Mouse (Mus musculus) retina, embryonic 14.5 days (tissue): ENCODE measurements around the gene Coil.
A peak's percentile ranks its signal among the peaks of the same experiment; 100 is the strongest.
"Not testable (repeated sequence)": the region's sequence is repeated elsewhere in the genome, so short reads cannot be mapped to it uniquely, and the experiment has no call there.

Source experiments
- DNase-seq: peaks from one replicate; pipeline ENCODE4 v3.0.0-alpha.2; 2015; ENCODE audit warnings: low spot score

Gene Coil

DNA sequence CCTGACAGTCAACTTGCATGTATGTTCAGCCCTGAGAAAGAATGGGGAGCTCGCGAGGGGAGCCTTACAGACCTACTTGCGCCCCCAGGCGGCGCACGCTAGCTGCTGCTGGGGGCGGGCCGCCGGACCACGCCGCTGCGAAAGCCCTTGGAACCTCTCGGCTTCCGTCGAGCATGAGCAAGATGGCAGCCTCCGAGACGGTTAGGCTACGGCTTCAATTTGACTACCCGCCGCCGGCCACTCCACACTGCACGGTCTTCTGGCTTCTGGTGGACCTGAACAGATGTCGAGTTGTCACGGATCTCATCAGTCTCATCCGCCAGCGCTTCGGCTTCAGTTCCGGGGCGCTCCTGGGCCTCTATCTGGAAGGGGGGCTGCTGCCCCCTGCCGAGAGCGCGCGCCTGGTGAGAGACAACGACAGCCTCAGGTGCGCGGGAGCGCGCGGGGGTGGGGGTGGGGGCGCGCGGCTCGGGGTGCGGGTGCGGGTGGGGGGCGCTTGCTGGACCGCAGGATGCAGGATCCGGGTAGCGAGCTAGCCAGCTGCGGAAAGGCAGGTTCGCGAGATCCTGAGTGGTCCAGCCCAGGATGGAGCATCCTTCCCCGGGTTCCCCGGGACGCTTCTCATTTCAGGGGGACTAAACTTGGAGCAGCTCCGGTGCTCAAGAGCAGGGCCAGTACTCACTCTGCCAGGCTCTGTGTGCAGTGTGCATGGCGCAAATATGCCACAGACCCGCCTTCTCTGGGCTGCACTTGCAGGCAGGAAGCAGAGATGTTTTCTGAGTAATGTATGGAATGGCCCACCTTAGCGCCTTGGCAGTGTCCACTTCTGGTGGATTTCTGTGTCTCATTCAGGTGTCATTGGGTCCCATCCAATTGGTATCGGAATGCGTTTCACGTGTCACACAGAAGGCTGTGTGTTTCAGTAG, 4.0 kb downstream of the Coil start:
- peak; percentile 93 for DNase-seq

DNA sequence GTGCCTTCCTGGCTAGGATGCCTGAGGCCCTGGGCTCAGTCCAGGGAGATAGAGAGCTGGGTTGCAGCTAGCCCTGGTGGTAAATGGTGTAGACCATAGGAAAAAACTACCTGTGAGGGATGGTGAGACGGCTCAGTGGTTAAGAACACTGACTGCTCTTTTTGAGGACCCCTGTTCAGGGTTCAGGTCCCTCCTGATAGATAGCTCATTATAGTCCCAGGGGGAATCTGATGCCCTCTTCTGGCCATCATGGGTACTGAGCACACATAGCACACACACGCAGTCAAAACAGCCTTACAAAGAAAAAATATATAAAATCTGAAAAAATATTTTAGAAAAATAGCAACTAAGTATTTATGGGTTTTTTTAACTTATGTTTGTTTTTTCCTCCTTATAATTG, 6.3 kb downstream of the Coil start:
- DNase-seq = peak; percentile 26

DNA sequence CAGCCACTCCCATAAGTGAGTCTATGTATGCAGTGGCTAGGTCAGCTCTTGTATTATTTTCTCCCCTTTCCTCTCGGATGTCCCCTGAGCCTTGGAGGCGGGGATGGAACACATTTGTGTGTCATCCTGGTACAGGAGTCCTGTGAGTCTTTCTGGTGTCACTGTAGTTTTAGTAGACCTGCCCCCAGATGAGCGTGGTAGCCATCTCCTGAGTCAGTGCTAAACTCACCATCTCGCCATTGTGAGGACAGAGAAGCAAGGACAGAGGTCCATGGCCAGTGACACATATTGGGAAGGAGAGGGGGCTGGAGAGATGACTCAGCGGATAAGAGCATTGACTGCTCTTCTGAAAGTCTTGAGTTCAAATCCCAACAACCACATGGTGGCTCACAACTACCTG, 7.1 kb downstream of the Coil start:
- no peak for DNase-seq

DNA sequence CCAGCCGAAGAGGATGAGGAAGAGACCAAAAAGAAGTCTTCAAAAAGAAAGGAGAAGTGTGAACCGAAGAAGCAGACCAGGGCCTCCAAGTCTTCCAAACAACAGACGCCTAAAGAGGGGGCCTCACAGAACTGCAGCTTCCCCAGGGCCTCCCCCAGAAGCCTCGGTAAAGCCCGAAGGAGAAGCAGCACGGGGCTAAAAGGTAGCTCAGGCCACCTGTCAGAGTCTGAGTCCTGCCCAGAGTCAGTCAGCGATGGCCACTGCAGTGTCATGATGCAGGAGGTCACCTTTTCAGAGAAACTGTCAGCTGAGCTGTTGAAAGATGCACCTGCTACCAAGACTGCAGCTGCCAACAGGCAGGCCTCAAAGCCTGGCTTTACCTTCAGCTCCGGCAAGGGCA, 11.3 kb downstream of the Coil start:
- DNase-seq = no peak

DNA sequence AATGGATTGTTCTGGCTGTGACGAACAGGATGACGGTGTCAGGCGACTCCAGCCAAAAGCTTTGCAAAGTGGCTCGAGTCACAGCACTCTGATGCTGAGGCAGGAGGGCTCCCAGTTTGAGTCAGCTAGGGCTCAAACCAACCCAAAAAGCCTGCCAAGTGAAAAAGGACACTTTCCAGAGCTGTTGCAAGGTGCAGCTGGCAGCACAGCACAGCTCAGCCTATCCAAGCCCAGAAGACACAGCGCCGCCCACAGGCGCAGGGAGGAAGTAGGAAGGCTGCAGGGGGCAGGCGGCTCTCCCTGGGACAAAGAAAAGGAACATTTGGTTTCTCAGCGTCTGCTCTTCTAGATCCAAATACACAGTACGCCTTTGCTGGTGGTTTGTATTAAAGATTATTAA, 16.6 kb downstream of the Coil start:
- no peak for DNase-seq

DNA sequence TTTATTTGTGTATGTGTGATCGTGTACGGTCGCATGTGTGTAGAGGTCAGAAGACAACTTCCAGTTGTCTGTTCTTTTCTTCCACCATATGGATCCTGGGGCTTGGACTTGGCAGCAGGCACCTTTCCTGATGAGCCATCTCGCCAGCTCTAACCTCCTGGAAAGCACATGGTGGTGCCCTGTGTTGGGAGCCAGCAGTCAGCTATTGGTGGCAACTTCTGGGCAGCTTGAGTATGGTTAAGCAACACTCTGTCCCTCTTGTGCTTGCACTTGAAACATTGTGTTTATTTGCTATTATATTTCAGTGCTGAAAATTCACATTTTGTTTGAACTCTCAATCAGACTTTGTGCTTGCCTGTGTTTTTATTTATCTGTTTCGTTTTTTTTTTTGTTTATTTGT, 18.9 kb downstream of the Coil start:
- no peak for DNase-seq

DNA sequence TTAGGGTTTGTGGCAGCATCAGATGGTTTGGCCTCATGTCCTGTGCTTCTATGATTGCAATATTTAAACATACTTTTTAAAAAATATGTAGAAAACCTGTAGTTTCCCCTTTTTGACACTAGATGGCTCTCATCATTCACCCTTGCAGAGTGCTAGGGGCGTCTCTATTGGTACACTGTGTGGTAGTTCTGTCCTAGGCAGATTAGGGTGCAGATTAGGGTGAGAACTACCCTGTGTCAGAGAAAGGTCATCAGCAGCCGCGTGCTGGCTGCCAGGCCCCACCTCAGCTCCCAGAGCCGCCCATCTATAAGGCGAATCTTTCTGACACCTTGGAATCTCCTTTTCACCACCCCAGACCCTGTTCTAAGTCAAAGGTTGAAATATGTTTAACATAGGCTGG, 19.5 kb downstream of the Coil start:
- no peak for DNase-seq

DNA sequence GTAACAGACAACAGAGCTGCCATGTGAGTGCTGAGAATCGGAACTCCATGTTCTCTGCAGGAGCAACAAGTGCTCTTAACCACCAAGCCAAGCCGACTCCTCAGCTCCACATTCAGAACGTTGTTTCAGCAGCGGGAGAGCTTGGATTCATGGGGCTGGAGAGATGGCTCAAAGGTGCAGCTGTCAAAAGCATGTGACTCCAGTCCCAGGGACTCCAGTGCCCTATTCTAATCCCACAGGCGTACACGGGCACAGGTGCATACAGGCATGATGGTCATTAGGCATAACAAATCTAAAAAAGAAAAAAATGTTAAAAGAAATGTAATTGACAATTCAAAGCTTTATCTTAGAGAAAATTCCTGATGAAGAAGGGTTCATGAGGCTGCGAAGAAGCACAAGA, 23.1 kb downstream of the Coil start:
- DNase-seq = no peak

DNA sequence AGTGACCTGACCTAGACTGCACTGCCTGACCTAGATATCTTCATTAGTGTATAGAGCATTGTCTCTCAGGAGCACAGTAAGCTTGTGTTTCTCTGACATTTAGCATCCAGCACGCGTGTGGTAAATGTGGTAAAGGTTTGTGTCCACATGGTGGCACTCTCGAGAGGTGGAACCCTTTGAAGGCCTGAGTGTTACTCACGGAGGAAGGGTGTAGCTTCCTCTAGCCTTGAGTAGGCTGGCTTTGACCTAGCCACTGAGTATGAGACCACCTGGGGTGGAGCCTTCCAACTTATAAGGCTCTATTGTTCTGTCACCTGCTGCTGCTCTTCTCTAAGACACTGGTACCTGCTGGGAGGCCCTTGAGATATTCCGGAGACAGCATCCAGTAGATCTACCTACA, 23.6 kb downstream of the Coil start:
- DNase-seq = peak; percentile 73

DNA sequence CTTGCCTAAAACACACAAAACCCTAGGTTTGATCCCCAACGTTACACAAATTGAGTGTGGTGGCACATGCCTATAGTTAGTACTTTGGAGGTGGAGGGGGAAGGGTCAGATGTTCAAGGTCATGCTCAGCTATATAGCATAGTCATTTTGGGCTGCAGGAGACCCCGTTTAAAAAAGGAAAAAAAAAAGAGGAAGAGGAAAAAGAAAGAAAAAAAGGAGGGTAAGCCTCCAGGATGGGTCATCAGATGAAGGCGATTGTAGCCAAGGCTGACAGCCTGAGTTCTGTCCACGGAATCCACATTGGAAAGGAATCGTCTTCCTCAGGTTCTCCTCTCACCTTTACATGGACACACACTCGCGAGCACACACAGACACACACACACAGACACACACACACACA, 24.4 kb downstream of the Coil start:
- no peak for DNase-seq

DNA sequence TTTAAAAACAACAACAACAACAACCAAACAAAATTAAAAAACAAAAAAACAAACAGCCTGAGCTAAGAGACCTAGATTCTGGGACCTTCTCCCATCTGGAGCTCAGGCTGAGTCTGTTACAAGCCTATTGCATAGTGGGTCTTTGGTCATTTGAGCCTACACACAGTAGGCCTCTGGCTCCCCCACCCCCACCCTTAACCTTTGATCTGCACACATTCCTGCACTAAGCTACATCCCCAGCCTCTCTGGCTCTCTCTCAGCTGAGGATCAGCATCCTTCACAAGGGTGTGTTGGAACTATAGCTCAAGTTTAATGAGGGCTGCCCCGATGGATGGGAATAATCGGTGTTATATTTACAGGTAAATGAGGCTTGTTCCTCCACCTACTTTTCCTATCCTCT, 25.6 kb downstream of the Coil start:
- DNase-seq = no peak

DNA sequence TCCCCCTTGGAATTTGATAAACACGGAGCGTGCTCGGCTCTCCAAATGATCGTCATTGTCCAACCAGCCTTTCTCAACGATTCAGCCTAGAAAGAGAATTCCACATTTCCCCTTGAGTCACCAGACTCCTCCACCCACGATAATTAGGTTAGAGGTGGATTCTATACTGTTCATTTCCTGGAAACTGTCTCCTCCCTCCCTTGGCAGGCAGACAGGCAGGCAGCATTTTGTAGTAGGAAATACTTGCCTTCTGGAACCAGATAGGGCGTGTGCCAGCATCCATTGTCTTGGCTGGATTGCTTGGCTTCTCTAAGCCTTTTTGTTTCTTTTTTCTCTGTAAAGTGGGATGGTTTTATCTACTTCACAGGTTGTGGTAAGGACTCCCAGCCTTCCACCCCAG, 26.4 kb downstream of the Coil start:
- DNase-seq = no peak

DNA sequence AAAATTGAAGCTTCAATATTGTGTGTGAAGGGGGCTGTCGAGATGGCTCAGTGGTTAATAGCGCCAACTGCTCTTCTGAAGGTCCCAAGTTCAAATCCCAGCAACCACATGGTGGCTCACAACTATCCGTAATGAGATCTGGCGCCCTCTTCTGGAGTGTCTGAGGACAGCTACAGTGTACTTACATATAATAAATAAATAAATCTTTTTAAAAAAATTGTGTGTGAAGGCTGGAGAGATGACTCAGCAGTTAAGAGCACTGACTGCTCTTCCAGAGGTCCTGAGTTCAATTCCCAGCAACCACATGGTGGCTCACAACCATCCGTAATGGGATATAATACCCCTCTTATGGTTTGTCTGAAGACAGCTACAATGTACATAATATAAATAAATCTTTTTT, 27.3 kb downstream of the Coil start:
- not testable (repeated sequence) for DNase-seq

DNA sequence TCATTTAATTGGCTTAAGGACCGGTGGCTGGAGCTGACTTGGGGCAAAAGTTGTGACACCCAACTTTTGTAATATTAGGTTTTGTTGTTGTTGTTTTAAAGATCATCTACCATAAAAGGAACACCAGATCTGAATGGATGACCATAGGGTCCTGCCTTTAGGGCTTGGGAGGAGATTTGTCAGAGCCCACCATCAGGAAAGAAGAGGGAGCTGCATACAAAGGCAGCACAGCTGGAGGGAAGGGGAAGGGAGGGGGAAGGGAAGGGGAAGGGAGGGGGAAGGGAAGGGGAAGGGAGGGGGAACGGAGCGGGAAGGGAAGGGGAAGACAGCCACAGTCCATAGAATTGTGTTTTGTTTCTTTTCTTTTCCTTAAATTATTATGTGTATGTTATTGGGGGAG, 28.4 kb downstream of the Coil start:
- DNase-seq = no peak

DNA sequence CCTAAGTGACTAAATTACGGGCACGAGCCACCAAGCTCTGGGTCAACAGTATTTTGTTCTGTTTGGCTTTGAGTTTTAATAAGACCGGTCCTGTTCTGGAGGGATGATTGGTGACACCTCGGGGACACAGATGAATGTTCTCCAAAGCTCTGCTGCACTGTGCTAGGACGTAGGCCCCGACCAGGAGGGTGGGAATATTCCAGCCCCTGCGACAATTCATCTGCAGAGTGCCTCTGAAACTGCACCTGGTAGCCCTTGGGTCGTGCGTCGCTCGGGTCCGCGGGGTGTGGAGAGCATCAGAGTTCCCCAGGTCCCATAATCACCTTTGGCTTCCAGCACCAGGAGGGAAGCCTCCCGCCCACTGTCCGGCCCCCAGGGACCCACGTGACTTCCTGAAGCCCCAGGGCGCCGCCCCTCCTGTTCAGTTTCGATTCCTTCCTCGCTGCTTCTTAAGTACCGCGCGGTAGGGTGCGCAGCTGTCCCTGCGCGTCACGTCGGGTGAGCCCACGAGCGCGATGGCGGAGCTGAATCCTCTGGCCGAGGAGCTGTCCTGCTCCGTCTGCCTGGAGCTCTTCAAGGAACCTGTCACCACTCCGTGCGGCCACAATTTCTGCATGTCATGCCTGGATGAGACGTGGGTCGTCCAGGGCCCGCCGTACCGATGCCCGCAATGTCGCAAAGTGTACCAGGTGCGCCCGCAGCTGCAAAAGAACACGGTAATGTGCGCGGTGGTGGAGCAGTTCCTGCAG, 29.1 kb downstream of the Coil start, which contains the start of gene Trim25:
Gene Trim25 (plus strand): TSS at position 403 of the 749 bp plus-strand sequence.
- DNase-seq = peak; percentile 72

DNA sequence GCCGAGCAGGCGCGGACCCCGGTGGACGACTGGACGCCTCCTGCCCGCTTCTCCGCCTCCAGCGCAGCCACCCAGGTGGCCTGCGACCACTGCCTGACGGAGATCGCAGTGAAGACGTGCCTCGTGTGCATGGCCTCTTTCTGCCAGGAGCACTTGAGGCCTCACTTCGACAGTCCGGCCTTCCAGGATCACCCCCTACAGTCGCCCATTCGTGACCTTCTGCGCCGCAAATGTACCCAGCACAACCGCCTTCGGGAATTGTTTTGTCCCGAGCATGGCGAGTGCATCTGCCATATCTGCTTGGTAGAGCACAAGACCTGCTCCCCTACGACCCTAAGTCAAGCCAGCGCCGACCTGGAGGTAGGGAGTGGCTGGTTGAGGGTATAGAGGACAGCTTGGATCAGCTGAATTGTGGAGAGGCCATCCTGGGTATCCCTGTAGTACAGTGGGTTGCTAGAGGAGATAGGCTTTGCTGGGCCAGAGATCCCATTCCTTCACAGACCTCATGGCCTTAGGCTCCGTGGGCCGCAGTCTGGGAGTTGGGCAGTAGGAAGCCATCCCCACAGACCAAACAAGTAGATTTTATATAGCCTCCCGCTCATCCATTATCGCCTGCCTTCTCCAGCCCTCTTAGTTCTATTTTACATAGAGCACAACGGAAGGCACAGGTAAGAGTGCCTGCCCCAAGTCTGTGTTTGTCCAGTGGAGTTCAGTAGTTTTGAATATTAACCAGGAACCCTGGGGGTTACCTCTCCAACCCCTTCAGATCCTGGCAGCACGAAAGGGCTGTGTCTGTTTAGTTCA, 29.9 kb downstream of the Coil start:
- no peak for DNase-seq

DNA sequence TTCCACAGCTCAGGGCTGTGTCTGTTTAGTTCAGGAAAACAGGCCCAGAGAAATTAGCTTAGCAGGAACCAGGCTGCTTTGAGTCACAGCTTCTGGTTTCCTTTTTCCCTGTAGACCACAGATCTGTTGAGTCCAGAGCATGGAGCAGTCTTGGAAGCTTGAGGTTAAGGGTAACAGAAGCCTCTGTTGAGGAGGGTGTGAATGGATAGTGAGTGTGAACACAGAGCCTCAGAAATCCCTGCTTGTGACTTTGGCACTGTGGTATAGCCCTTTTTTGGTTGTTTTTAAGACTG, 30.4 kb downstream of the Coil start:
- DNase-seq = no peak

DNA sequence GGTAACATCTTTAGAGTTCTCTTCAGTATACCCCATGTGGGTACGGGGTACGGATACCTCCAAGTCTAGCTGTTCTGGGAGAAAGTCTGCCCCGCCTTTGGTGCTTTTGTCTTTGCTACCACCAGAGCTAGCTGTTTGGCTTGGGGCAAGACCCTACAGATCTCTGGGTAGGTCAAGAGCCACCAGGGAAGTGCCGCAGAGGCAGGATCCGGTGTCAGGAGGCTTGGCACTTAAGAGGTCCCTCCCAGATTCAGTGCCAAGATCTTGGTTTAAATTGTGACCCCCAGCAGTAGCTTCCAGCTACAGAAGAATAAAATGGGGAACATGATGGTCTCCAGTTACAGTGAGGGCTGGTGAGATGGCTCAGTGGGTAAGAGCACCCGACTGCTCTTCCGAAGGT, 31.5 kb downstream of the Coil start:
- DNase-seq = no peak

DNA sequence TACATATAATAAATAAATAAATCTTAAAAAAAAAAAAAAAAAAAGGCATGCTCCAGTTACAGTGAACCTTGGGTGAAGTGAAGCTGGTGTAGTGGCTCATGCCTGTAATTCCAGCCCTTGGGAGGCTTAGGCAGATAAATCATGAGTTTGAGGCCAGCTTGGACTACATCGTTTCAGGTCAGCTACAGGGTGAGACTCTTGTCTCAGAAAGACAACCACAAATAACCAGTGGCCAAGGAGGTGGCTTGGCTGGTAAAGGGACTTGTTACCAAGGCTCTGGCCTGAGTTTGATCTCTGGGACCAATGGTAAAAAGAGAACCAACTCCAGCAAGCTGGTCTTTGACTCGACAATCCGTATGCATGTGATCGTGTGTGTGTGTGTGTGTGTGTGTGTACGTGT, 32.0 kb downstream of the Coil start:
- no peak for DNase-seq

DNA sequence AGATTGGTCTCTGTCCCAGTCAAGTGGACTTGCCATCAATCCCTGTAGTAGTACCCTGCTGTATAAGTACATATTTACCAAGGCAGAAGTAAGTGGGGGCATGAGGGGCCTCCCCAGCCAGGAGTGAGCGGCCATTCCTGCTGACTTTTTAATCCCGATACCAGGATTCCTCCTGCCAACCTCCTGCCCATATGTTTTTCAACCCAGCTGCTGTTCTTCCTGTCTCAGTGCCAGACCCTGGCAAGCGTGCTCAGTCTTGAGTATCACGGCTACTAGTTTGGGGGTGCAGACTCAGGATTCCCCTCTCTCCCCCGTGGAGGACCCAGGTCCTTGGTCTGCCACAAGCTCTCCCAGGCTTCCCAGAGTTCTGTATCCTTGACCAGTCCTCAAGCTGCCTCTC, 32.6 kb downstream of the Coil start:
- DNase-seq = no peak

DNA sequence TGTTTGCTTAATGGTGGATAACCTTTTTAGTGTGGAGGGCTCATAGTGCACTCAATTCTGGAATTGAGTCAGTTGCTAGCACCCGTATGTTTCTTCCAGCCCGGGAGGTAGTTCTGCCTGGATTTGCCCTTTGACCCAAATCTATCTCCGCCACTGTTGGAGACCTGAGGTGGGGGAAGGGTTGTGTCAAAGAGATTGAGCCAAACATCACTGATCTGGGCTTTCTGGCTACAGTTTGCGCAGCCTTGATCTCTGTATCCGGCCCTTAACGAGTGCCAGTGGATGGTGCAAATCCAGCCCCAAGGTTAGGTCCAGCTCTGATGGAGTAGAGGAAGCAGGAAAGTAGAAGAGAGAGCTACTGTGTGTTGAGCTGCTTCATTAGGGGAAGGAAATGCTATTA, 33.0 kb downstream of the Coil start:
- no peak for DNase-seq

DNA sequence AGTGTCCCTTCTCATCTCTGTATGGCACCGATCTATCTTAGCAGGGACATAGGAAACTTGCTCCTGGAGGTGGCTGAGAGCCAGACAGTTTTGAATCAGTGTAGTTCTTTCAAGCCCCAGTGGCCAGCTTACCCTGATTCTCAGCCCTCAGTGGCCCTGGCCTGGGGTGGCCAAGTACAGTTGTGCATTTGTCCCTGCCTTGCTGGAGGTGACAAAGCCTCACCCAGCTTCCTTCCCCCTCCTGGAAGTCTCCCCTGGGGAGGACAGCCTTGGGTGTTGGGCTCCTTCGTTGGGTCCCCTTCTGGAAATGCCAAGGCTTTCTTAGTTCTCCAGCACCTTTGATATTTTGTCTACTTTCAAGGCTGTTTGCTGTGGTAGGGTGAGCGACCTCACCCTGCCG, 33.7 kb downstream of the Coil start:
- no peak for DNase-seq

DNA sequence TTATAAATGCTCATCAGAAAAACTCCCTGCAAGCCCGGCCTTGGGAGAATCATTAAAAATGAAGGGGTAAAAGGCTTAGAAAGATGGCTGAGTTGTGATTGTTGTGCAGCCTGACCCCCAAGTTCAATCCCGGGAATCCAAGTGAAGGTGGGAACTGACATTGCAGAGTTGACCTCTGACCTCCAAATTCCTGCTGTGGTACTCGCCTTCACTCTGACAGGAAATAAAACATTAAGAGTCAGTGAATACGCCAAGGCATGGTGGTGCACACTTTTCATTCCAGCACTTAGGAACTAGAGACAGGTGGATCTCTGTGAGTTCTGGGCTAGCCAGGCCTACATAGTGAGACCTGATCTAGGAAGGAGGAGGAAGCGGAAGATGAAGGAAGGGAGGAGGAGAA, 35.4 kb downstream of the Coil start:
- DNase-seq = no peak
